Mouse (Mus musculus) neural tube, embryonic 11.5 days (tissue): ENCODE measurements around the gene Spsb3. TPM values are rescaled to one million over a fixed set of nuclear protein-coding genes. Genes with fewer than 3 reads are reported as not detected.

Source experiments
- ATAC-seq: fragments of 200-750 bp; cut with Nextera tagmentation; 2 replicates; pipeline ENCODE4 v1.8.0; 2017; ENCODE audit warnings: moderate number of reproducible peaks, mild to moderate bottlenecking, moderate TSS enrichment, moderate library complexity; ENCODE audit not compliant: insufficient read depth, low FRiP score, low TSS enrichment
- DNase-seq: peaks from one replicate; pipeline ENCODE4 v3.0.0-alpha.2; 2015; ENCODE audit warnings: low spot score
- H3K27ac ChIP-seq: fragments of 300-500 bp; sonication (generic); 2 replicates; pipeline ENCODE4 v1.5.1; 2014; ENCODE audit warnings: low read depth, mild to moderate bottlenecking, low read length
- H3K27me3 ChIP-seq: fragments of 300-500 bp; sonication (generic); 2 replicates; pipeline ENCODE4 v1.6.1; 2014; ENCODE audit warnings: mild to moderate bottlenecking, low read length, mixed read lengths; ENCODE audit not compliant: control insufficient read depth, insufficient read depth
- H3K36me3 ChIP-seq: fragments of 300-500 bp; sonication (generic); 2 replicates; pipeline ENCODE4 v1.6.1; 2014; ENCODE audit warnings: mild to moderate bottlenecking, low read length, moderate library complexity, mixed read lengths; ENCODE audit not compliant: control insufficient read depth, insufficient read depth
- H3K4me1 ChIP-seq: fragments of 300-500 bp; sonication (generic); 2 replicates; pipeline ENCODE4 v1.6.1; 2014; ENCODE audit warnings: low read length, mixed read lengths; ENCODE audit not compliant: control insufficient read depth, insufficient read depth
- H3K4me2 ChIP-seq: fragments of 300-500 bp; sonication (generic); 2 replicates; pipeline ENCODE4 v1.6.1; 2014; ENCODE audit warnings: low read depth, mild to moderate bottlenecking, moderate library complexity
- H3K4me3 ChIP-seq: fragments of 300-500 bp; sonication (generic); 2 replicates; pipeline ENCODE4 v1.5.1; 2014; ENCODE audit warnings: low read depth, low read length
- H3K9ac ChIP-seq: fragments of 300-500 bp; sonication (generic); 2 replicates; pipeline ENCODE4 v1.6.1; 2014; ENCODE audit warnings: mild to moderate bottlenecking, low read length
- H3K9me3 ChIP-seq: fragments of 300-500 bp; sonication (generic); 2 replicates; pipeline ENCODE4 v1.6.1; 2016; ENCODE audit warnings: low read length; ENCODE audit not compliant: control insufficient read depth
- WGBS: fragments of 180-500 bp; shearing (Covaris S2); extraction: QIAGEN DNeasy Blood & Tissue Kit; methylation state at CpG from one replicate; pipeline ENCODE4 v1.1.7; 2014; 5-methylcytosine and 5-hydroxymethylcytosine counted together
- polyA plus RNA-seq: library from polyadenylated mRNA; unstranded; fragments of >200 nt; fragmentation: Nextera tagmentation; extraction: Ambion mirVana; gene quantifications from 2 replicates; pipeline ENCODE4 v1.2.1, GENCODE M21; 2014

The Spsb3 gene
- polyA plus RNA-seq, 1 experiment from 2014 or later, result 49.6 TPM

GRCm38 (mm10) chr17:24898041-24898854 is 11.8 kb downstream of the Spsb3 start:
- no peak for ATAC-seq

GRCm38 (mm10) chr17:24899153-24899552 is 12.7 kb downstream of the Spsb3 start:
- ATAC-seq (no peak), DNase-seq (no peak)
- peaks cover 36% of the 10 kb centered on the region for H3K36me3 ChIP-seq
- H3K9me3 ChIP-seq, result no peaks in the 10 kb centered on the region
- no peaks in the 10 kb centered on the region for H3K27me3 ChIP-seq
- H3K4me1 ChIP-seq, result peaks cover 21% of the 10 kb centered on the region
- H3K4me2 ChIP-seq, result no peak overlapping the region
- no peak overlapping the region for H3K27ac ChIP-seq
- no peak overlapping the region for H3K9ac ChIP-seq
- no peak overlapping the region for H3K4me3 ChIP-seq
- 89% methylated on average over 5 of the region's 5 CpGs for WGBS

More at GRCm38 (mm10) chr17:24898041-24898854, 11.8 kb downstream of the Spsb3 start:
- no peak overlapping the region for H3K9ac ChIP-seq
- H3K9me3 ChIP-seq, result no peaks in the 10 kb centered on the region
- H3K4me3 ChIP-seq, result no peak overlapping the region
- DNase-seq, result no peak
- H3K27ac ChIP-seq, result no peak overlapping the region
- peaks cover 36% of the 10 kb centered on the region for H3K36me3 ChIP-seq
- WGBS, result 85% methylated on average over 4 of the region's 4 CpGs
- H3K4me1 ChIP-seq, result peaks cover 24% of the 10 kb centered on the region
- H3K4me2 ChIP-seq, result no peak overlapping the region
- no peaks in the 10 kb centered on the region for H3K27me3 ChIP-seq

GRCm38 (mm10) chr17:24900014-24900413 is 13.6 kb downstream of the Spsb3 start:
- Histone ChIP-seq H3K27me3 (no peaks in the 10 kb centered on the region), H3K4me1 (peaks cover 17% of the 10 kb centered on the region), H3K4me2 (no peak overlapping the region), H3K9me3 (no peaks in the 10 kb centered on the region), H3K4me3 (no peak overlapping the region), H3K36me3 (peaks cover 36% of the 10 kb centered on the region), H3K27ac (no peak overlapping the region), H3K9ac (no peak overlapping the region)
- WGBS, result 97% methylated on average over 6 of the region's 6 CpGs
- no peak for DNase-seq
- ATAC-seq, result no peak

- WGBS, result 92% methylated on average over 5 of the region's 5 CpGs
- H3K36me3 ChIP-seq, result peaks cover 39% of the 10 kb centered on the region
Observed at GRCm38 (mm10) chr17:24902124-24902523, 15.7 kb downstream of the Spsb3 start.

GRCm38 (mm10) chr17:24902671-24903474 is 16.4 kb downstream of the Spsb3 start:
- Histone ChIP-seq H3K4me2 (no peak overlapping the region), H3K9ac (no peak overlapping the region), H3K4me3 (no peak overlapping the region), H3K27me3 (no peaks in the 10 kb centered on the region), H3K4me1 (no peaks in the 10 kb centered on the region; the same call in 1 of the 2 replicates), H3K27ac (no peak overlapping the region), H3K9me3 (no peaks in the 10 kb centered on the region), H3K36me3 (peaks cover 39% of the 10 kb centered on the region)
- DNase-seq, result no peak
- no peak for ATAC-seq
- WGBS, result 73% methylated on average over 9 of the region's 9 CpGs

More at GRCm38 (mm10) chr17:24902124-24902523, 15.7 kb downstream of the Spsb3 start:
- H3K4me1 ChIP-seq, result peaks cover 6% of the 10 kb centered on the region
- H3K9me3 ChIP-seq, result no peaks in the 10 kb centered on the region
- H3K27me3 ChIP-seq, result no peaks in the 10 kb centered on the region
- no peak for DNase-seq
- no peak overlapping the region for H3K4me3 ChIP-seq
- no peak overlapping the region for H3K4me2 ChIP-seq
- H3K27ac ChIP-seq, result no peak overlapping the region
- no peak for ATAC-seq
- H3K9ac ChIP-seq, result no peak overlapping the region

GRCm38 (mm10) chr17:24903767-24904166 is 17.3 kb downstream of the Spsb3 start:
- Histone ChIP-seq H3K27ac (no peak overlapping the region), H3K4me1 (no peaks in the 10 kb centered on the region), H3K9ac (no peak overlapping the region), H3K4me2 (no peak overlapping the region), H3K9me3 (no peaks in the 10 kb centered on the region), H3K36me3 (peaks cover 41% of the 10 kb centered on the region), H3K27me3 (no peaks in the 10 kb centered on the region), H3K4me3 (no peak overlapping the region)
- no peak for ATAC-seq
- no peak for DNase-seq
- WGBS, result 93% methylated on average over 9 of the region's 9 CpGs

- H3K36me3 ChIP-seq, result peaks cover 23% of the 10 kb centered on the region
- 96% methylated on average over 2 of the region's 2 CpGs for WGBS
Observed at GRCm38 (mm10) chr17:24907591-24907990, 21.1 kb downstream of the Spsb3 start.

GRCm38 (mm10) chr17:24913984-24914383 is 27.5 kb downstream of the Spsb3 start:
- ATAC-seq (no peak), DNase-seq (no peak)
- H3K4me1 ChIP-seq, result no peaks in the 10 kb centered on the region
- no peaks in the 10 kb centered on the region for H3K9me3 ChIP-seq
- H3K36me3 ChIP-seq, result peaks cover 16% of the 10 kb centered on the region
- H3K9ac ChIP-seq, result no peak overlapping the region
- no peaks in the 10 kb centered on the region for H3K27me3 ChIP-seq
- H3K27ac ChIP-seq, result no peak overlapping the region
- H3K4me2 ChIP-seq, result no peak overlapping the region
- H3K4me3 ChIP-seq, result no peak overlapping the region

More at GRCm38 (mm10) chr17:24907591-24907990, 21.1 kb downstream of the Spsb3 start:
- H3K4me1 ChIP-seq, result no peaks in the 10 kb centered on the region
- no peak overlapping the region for H3K4me3 ChIP-seq
- no peak overlapping the region for H3K9ac ChIP-seq
- no peaks in the 10 kb centered on the region for H3K9me3 ChIP-seq
- no peak overlapping the region for H3K4me2 ChIP-seq
- H3K27me3 ChIP-seq, result no peaks in the 10 kb centered on the region
- no peak overlapping the region for H3K27ac ChIP-seq
- no peak for ATAC-seq
- no peak for DNase-seq
